Mouse (Mus musculus): ENCODE data around the gene Rnf121. TPM values are rescaled to one million over a fixed set of nuclear protein-coding genes. Genes with fewer than 3 reads are reported as not detected.
A peak's percentile ranks its signal among the peaks of the same experiment; 100 is the strongest.

Gene Rnf121
- polyA plus RNA-seq, 1 experiment from 2014 or later = 18.6 TPM

DNA sequence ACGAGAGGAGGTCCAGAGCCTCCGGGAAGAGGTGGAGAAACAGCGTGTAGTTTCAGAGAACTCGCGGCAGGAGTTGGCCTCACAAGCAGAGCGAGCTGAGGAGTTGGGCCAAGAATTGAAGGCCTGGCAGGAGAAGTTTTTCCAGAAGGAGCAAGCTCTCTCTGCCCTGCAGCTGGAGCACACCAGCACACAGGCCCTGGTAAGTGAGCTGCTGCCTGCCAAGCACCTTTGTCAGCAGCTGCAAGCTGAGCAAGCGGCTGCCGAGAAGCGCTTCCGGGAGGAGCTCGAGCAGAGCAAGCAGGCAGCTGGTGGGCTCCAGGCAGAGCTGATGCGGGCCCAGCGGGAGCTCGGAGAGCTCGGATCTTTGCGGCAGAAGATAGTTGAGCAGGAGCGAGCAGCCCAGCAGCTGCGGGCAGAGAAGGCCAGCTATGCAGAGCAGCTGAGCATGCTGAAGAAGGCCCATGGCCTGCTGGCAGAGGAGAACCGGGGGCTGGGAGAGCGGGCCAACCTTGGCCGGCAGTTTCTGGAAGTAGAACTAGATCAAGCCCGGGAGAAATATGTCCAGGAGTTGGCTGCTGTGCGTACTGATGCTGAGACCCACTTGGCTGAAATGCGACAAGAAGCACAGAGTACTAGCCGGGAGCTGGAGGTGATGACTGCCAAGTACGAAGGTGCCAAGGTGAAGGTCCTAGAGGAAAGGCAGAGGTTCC lies 64.2 kb downstream of the Rnf121 start:
- no peak for DNase-seq (ENCODE audit: low spot score)

DNA sequence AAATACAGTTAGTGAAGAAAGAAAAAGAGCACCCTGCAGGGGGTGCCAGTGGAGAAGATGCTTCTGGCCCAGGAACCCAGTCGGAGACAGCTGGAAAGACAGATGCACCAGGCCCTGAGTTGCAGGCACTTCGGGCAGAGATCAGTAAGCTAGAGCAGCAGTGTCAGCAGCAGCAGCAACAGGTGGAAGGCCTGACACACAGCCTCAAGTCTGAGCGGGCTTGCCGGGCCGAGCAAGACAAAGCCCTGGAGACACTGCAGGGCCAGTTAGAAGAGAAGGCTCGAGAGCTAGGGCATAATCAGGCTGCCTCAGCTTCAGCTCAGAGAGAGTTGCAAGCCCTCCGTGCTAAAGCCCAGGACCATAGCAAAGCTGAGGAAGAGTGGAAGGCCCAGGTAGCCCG lies 65.0 kb downstream of the Rnf121 start:
- DNase-seq (ENCODE audit: low spot score) = no peak

DNA sequence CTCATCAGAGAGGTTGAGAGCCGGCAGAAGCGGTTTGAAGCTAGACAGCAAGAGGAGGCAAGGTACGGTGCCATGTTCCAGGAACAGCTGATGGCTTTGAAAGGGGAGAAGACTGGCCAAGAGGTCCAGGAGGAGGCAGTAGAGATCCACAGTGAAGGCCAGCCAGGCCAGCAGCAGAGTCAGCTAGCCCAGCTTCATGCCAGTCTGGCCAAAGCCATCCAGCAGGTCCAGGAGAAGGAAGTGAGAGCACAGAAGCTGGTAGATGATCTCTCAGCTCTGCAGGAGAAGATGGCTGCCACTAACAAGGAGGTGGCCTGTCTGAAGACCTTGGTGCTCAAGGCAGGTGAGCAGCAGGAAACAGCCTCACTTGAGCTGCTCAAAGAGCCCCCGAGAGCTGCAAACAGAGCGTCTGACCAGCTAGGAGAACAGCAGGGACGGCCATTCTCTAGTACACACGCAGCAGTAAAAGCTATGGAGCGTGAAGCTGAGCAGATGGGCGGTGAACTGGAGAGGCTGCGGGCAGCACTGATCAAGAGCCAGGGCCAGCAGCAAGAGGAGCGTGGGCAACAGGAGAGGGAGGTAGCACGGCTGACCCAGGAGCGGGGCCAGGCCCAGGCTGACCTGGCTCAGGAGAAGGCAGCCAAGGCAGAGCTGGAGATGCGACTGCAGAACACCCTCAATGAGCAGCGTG lies 65.7 kb downstream of the Rnf121 start:
- no peak for DNase-seq (ENCODE audit: low spot score)

DNA sequence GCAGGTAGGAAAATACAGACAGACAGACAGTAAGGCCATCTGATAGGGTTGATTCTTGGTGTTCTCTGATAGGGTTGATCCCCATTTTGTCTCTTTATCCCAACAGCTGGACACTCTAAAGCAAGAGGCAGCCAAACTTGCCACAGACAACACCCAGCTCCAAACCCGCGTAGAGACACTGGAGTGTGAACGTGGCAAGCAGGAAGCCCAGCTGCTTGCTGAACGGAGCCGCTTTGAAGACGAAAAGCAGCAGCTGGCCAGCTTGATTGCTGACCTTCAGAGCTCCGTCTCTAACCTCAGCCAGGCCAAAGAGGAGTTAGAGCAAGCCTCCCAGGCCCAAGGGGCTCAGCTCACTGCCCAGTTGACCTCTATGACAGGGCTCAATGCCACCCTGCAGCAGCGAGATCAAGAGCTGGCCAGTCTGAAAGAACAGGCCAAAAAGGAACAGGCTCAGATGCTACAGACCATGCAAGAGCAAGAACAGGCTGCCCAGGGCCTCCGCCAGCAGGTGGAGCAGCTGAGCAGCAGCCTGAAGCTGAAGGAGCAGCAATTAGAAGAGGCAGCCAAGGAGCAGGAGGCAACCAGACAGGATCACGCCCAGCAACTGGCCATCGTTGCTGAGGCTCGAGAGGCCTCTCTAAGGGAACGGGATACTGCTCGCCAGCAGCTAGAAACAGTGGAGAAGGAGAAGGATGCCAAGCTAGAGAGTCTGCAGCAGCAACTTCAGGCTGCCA lies 66.9 kb downstream of the Rnf121 start:
- peak; percentile 64 for DNase-seq (ENCODE audit: low spot score)

DNA sequence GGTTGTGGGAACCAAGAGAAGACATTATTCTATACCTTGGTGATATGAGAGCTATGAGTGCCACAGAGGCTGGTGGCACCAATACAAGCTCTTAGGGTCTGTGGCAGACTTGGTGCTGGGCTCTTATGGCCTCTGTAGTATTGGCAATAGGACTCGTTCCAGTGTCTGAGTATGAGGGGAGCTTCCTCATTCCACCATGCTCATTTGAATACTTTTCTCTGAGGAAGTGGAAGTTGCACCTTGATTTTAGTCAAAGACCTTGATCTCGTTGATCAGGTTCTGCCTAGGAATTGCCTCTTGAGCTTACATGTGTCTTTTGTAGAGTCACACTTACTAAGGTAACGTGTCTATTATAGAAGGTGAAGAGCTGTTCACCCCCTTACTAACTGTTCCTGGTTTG lies 71.0 kb downstream of the Rnf121 start:
- DNase-seq (ENCODE audit: low spot score) = no peak

DNA sequence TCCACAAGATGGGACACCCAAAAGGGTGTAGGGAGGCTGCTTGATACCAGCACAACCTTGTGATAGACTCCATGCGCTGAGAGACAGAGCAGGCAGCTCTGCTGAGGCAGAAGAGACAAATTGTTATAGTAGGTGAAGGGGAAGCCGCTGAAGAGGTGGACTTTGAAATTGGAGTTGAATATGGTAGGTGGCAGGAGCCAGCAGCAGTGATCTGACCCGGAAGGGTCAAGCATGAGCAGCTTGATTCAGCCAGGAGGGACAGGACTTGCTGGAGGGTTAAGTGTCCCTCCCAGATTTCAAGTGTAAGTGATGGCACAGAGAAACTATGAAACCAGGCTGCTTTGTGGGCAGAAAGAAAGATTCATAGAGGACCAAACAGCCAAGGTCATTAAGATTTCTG lies 80.2 kb downstream of the Rnf121 start:
- DNase-seq (ENCODE audit: low spot score) = no peak

DNA sequence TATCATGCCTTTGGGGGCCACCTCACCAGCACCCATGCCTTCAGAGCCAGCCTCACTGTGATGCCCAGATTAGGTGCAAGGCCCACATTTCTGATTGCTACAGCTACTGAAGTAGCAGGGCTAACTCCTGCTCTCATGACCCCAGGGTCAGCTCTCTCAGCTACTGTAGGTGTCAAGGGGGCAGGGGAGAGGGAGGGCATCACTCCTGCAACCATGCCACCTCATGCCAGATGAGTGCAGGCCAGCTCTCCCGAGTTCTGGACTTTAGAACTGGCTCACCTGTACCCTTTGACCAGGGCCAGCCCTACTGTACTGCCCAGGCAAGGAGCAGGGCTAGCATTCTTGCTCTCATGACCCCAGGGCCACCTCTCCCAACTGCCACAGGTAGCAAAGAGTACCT lies 82.5 kb downstream of the Rnf121 start:
- no peak for DNase-seq (ENCODE audit: low spot score)

DNA sequence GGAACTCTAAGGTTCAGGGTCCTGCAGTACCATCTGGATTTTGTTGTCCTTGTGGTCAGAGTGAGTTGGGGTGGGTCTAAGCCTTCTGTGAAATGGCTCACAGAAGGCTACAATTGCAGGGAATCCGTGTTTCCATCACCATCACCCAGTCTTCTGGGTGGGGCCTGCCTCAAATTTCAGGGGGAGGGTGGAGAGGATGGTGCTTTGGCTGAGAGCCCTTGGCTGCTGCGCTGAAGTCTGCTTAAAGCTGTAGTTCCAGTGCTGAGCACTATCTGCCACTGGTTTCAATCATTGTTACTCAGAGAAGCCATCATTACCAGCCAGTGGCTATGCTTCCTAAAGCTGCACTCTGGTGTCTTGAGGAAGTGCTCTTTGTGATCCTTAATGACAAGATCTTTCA lies 90.8 kb downstream of the Rnf121 start:
- no peak for DNase-seq (ENCODE audit: low spot score)

DNA sequence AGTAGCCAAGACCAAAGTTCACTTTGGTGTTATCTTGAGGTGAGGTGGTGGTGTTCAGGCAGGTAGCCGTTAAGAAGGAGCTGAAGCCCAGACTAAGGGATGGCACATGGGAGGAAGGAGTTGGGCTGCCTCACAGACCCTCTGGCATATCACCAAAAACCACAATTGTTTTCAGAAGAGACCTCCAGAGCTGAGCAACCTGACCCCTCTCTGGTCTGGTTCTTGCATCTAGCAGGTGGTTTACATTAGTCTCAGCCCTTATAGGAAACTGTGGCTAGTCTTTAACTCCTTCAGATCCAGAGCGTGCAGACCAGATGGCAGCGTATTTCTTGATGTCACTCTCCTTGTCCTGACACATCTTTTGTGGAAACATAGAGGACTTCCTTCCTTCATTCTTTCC lies 91.5 kb downstream of the Rnf121 start:
- no peak for DNase-seq (ENCODE audit: low spot score)

DNA sequence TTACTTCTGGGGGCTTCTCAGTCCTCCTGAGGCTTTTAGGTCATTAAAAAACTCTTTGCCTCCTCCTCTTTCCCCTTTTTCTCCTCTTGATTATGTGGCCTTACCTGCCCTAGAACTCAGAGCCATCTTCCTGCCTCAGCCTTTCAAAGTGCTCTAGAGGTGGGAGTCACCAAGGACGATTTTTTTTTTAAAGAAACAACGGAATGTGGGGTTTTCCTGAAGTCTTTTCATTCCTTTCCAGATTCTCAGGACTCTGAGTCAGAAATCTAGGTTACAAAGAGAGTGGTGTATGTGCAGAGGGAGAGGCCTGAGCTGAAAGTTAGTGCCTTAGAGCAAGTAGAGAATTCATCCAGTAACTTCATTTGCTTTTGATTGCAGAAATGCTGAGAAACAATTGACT lies 93.5 kb downstream of the Rnf121 start:
- no peak for DNase-seq (ENCODE audit: low spot score)

DNA sequence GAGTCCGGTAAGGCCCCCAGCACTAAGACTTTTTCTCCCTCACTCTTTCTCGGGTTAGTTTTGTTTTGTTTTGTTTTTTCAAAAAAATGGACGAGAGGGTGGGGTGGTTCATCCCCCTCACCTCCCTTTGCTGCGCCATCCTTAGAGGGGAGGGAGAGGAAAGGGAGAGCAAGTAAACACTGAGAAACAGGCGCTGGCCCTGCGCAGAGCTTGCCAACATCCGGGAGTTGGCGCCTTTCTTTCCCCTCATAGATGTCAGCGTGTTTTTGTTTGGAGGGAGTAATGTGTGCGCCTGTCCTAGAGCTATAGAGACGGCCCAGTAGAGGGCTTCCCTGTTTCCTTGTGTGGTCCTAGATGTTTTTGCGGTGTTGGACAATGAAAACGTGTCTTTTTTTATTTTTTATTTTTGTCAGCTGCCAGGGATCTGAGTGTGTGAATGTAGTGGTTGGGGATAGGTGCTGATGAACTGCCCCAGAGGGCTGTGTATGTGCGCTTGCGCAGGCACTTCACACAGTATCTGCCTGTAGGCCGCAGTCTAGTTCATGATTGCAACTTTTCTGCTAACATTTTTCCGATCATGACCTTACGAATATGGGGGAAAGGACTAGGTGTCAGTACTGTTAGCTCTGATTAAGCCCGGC lies 94.3 kb downstream of the Rnf121 start:
- peak; percentile 72 for DNase-seq (ENCODE audit: low spot score)

DNA sequence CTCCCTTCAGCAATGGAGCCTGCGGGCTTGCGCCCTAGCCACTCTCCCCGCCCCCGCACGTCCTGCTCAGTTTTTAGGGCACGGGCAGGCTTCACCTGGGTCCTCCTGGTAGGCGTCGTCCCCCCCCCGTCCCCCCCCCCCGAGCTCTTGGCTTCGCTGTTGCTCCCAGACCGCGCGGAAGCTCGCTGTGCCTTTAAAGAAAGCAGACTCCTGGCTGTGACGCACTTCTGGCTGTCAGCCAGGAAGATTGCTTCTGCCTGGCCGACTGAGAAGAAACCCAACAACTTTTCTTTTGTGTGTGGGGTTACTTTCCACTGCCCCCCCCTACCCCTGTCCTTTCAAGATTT lies 94.9 kb downstream of the Rnf121 start:
- peak; percentile 79 for DNase-seq (ENCODE audit: low spot score)

DNA sequence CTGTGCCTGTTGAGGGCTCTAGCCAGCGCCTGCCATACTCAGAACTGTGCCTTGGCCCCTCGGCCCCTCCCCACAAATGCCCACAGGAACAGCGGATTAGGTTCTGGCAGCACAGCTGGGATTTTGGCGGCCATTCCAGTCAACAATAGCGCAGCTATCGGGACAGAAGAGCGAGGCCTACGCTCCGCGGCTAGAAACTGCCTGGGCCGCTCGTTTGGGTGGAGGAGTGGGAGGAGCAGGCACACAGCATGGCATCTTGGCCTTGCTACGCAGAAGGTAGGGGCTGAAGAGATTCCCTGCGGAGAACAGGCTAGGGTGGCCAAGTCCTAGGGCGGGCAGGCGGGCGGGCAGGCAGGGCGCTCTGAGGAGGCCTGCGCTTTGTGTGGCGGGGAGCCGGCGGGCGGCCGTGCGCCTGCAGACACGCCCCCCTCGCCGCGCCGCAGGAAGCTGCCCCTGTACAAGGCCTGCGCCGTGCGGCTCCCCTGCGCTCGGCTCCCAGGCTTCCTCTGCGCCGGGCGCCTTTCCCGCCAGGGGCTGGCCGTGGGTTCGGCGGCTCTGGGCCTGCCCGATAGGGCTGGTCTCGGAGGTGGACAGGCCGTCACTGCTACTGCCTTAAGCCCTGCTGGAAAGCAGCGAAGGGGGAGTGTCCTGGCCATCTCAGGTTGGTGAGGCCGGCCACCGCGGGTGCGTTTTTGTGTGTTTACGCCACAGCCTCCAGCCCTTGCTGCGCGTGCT lies 95.4 kb downstream of the Rnf121 start:
- peak; percentile 83 for DNase-seq (ENCODE audit: low spot score)

Other genes starting within 250 kb of the Rnf121 start
- not detected in 2 replicates for gene Phox2a, start 247.2 kb downstream of the Rnf121 start, polyA plus RNA-seq (2015; fragmentation: Nextera tagmentation; extraction: Ambion mirVana)
- gene Inppl1, start 227.2 kb downstream of the Rnf121 start, polyA plus RNA-seq (2015; fragmentation: Nextera tagmentation; extraction: Ambion mirVana) = 2.1 and 5.6 TPM in 2 replicates
- gene Folr2, start 208.3 kb downstream of the Rnf121 start, polyA plus RNA-seq (2015; fragmentation: Nextera tagmentation; extraction: Ambion mirVana) = 3.6 and 3.8 TPM in 2 replicates
- gene Anapc15, start 201.8 kb downstream of the Rnf121 start, polyA plus RNA-seq (2015; fragmentation: Nextera tagmentation; extraction: Ambion mirVana) = 100 and 102 TPM in 2 replicates
- gene Folr1, start 194.7 kb downstream of the Rnf121 start, polyA plus RNA-seq (2015; fragmentation: Nextera tagmentation; extraction: Ambion mirVana) = 0.18 and 0.54 TPM in 2 replicates
- 147 and 148 TPM in 2 replicates for gene Lamtor1, start 159.6 kb downstream of the Rnf121 start, polyA plus RNA-seq (2015; fragmentation: Nextera tagmentation; extraction: Ambion mirVana)
- 0.43 and 0.44 TPM in 2 replicates for gene Tomt, start 159.1 kb downstream of the Rnf121 start, polyA plus RNA-seq (2015; fragmentation: Nextera tagmentation; extraction: Ambion mirVana)
- gene Lrrc51, start 131.6 kb downstream of the Rnf121 start, polyA plus RNA-seq (2015; fragmentation: Nextera tagmentation; extraction: Ambion mirVana) = 5.3 and 7.1 TPM in 2 replicates
- 44.3 and 49.3 TPM in 2 replicates for gene Numa1, start 131.4 kb downstream of the Rnf121 start, polyA plus RNA-seq (2015; fragmentation: Nextera tagmentation; extraction: Ambion mirVana)
- 19.2 and 20.2 TPM in 2 replicates for gene Il18bp, start 46.8 kb downstream of the Rnf121 start, polyA plus RNA-seq (2015; fragmentation: Nextera tagmentation; extraction: Ambion mirVana)
- gene Xndc1, start within 50 bp of the Rnf121 start, polyA plus RNA-seq (2015; fragmentation: Nextera tagmentation; extraction: Ambion mirVana) = 21.1 and 25.4 TPM in 2 replicates
- gene Xntrpc, start 244 bp upstream of the Rnf121 start, polyA plus RNA-seq (2015; fragmentation: Nextera tagmentation; extraction: Ambion mirVana) = 0.74 and 0.96 TPM in 2 replicates
- gene Trpc2, start 17.6 kb upstream of the Rnf121 start, polyA plus RNA-seq (2015; fragmentation: Nextera tagmentation; extraction: Ambion mirVana) = not detected in 2 replicates
- gene Art1, start 36.3 kb upstream of the Rnf121 start, polyA plus RNA-seq (2015; fragmentation: Nextera tagmentation; extraction: Ambion mirVana) = 23.4 and 24.1 TPM in 2 replicates
- gene Art5, start 44.0 kb upstream of the Rnf121 start, polyA plus RNA-seq (2015; fragmentation: Nextera tagmentation; extraction: Ambion mirVana) = 15.8 and 24.3 TPM in 2 replicates
- gene Chrna10, start 51.4 kb upstream of the Rnf121 start, polyA plus RNA-seq (2015; fragmentation: Nextera tagmentation; extraction: Ambion mirVana) = 0.13 and 0.23 TPM in 2 replicates
- gene Nup98, start 144.7 kb upstream of the Rnf121 start, polyA plus RNA-seq (2015; fragmentation: Nextera tagmentation; extraction: Ambion mirVana) = 21.1 and 24.3 TPM in 2 replicates
- 54.3 and 59.6 TPM in 2 replicates for gene Pgap2, start 144.7 kb upstream of the Rnf121 start, polyA plus RNA-seq (2015; fragmentation: Nextera tagmentation; extraction: Ambion mirVana)
- gene Rhog, start 190.6 kb upstream of the Rnf121 start, polyA plus RNA-seq (2015; fragmentation: Nextera tagmentation; extraction: Ambion mirVana) = 184 and 188 TPM in 2 replicates
- 37.5 and 42.1 TPM in 2 replicates for gene Stim1, start 202.3 kb upstream of the Rnf121 start, polyA plus RNA-seq (2015; fragmentation: Nextera tagmentation; extraction: Ambion mirVana)